Mouse (Mus musculus): ENCODE measurements at regions not wholly inside any gene's neighbourhood (a gene's known extent, or its start where the extent isn't known, plus 50 kb on each side); places are given as distances from the start of the nearest gene placed in this dataset.
A peak's percentile ranks its signal among the peaks of the same experiment; 100 is the strongest.

GRCm38 (mm10) chr16:21274012-21274528 is 69.5 kb downstream of the Ephb3 start:
- DNase-seq (ENCODE audit: low read depth, low spot score): no peak

GRCm38 (mm10) chr16:21277789-21278342 is 73.3 kb downstream of the Ephb3 start:
- no peak for DNase-seq (ENCODE audit: low read depth, low spot score)

- no peak for DNase-seq (ENCODE audit: low read depth, low spot score)
Measured at GRCm38 (mm10) chr16:21278387-21278786, 73.8 kb downstream of the Ephb3 start.

GRCm38 (mm10) chr16:21280200-21280627 is 75.7 kb downstream of the Ephb3 start:
- DNase-seq (ENCODE audit: low read depth, low spot score): no peak

- no peak for DNase-seq (ENCODE audit: low read depth, low spot score)
Measured at GRCm38 (mm10) chr16:21281958-21282730, 77.6 kb downstream of the Ephb3 start.

GRCm38 (mm10) chr16:21286099-21286498 is 81.5 kb downstream of the Ephb3 start:
- no peak for DNase-seq (ENCODE audit: low read depth, low spot score)

GRCm38 (mm10) chr16:21289528-21289927 is 85.0 kb downstream of the Ephb3 start:
- peak; percentile 64 for DNase-seq (ENCODE audit: low read depth, low spot score)

GRCm38 (mm10) chr16:21293010-21293409 is 88.5 kb downstream of the Ephb3 start:
- DNase-seq (ENCODE audit: low read depth, low spot score): no peak

- DNase-seq (ENCODE audit: low read depth, low spot score): peak; percentile 45
Measured at GRCm38 (mm10) chr16:21293569-21293968, 89.0 kb downstream of the Ephb3 start.

GRCm38 (mm10) chr16:21294677-21295411 is 90.3 kb downstream of the Ephb3 start:
- DNase-seq (ENCODE audit: low read depth, low spot score): peak; percentile 65

GRCm38 (mm10) chr16:21295956-21296733 is 91.6 kb downstream of the Ephb3 start:
- DNase-seq (ENCODE audit: low read depth, low spot score): no peak

GRCm38 (mm10) chr16:21296786-21297185 is 92.2 kb downstream of the Ephb3 start:
- no peak for DNase-seq (ENCODE audit: low read depth, low spot score)

- DNase-seq (ENCODE audit: low read depth, low spot score): no peak
Measured at GRCm38 (mm10) chr16:21298866-21299265, 94.3 kb downstream of the Ephb3 start.

GRCm38 (mm10) chr16:21305859-21306258 is 101.3 kb downstream of the Ephb3 start:
- no peak for DNase-seq (ENCODE audit: low read depth, low spot score)

GRCm38 (mm10) chr16:21308513-21308912 is 104.0 kb downstream of the Ephb3 start:
- no peak for DNase-seq (ENCODE audit: low read depth, low spot score)

GRCm38 (mm10) chr16:21310636-21311615 is 106.4 kb downstream of the Ephb3 start:
- DNase-seq (ENCODE audit: low read depth, low spot score): peak; percentile 76

GRCm38 (mm10) chr16:21311781-21312180 is 107.2 kb downstream of the Ephb3 start:
- no peak for DNase-seq (ENCODE audit: low read depth, low spot score)

GRCm38 (mm10) chr16:21315751-21316151 is 107.2 kb upstream of the Vps8 start:
- DNase-seq (ENCODE audit: low read depth, low spot score): no peak

- DNase-seq (ENCODE audit: low read depth, low spot score): no peak
Measured at GRCm38 (mm10) chr16:21318009-21318639, 104.8 kb upstream of the Vps8 start.
